Mouse (Mus musculus) frontal cortex, adult 2 months (tissue): ENCODE measurements at regions not wholly inside any gene's neighbourhood (a gene's known extent, or its start where the extent isn't known, plus 50 kb on each side); places are given as distances from the start of the nearest gene placed in this dataset.
A peak's percentile ranks its signal among the peaks of the same experiment; 100 is the strongest.

Experiments used
- DNase-seq, 2 experiments: peaks; one replicate each; pipeline ENCODE4 v3.0.0; 2022; ENCODE audit warnings: low spot score in 1 of 2; ENCODE audit errors: extremely low spot score in 1 of 2

DNA sequence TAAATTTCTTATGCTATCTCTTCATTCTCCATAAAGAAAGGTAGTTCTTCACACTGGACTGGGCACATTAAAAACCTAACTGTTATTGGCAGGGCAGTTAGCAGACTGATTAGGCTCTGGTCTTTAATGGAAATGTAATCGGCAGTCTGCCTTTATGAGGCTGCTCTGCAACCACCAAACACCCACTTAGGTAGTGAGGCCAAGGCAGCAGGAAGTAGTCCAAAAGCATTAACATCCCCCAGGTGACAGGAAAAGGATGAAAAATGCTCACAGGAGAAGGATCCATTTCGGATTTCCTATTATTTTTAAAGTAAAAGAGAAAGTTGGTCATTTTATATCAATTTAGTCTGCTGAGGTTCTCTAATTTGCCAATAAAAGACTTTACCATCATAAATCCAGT is 528.9 kb upstream of the Dppa4 start:
- no peak for DNase-seq

DNA sequence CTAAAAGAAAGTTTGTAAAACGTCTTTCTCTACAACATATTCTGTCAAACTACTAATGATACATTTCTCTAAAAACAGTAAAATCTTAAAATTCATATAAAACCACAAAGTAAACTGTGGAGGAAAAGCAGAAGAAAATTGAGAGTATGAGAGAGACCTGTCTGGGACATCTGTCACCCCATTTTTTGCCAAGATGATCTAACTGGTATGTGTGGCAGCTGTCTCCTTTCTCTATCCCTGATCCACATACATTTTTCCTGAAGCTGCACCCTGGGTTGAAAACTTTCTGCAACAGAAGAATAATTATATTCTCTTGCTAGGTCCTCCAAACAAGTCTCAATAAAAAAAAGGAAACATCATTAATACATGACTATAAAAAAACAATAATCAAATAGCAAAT is 525.2 kb upstream of the Dppa4 start:
- DNase-seq = no peak

DNA sequence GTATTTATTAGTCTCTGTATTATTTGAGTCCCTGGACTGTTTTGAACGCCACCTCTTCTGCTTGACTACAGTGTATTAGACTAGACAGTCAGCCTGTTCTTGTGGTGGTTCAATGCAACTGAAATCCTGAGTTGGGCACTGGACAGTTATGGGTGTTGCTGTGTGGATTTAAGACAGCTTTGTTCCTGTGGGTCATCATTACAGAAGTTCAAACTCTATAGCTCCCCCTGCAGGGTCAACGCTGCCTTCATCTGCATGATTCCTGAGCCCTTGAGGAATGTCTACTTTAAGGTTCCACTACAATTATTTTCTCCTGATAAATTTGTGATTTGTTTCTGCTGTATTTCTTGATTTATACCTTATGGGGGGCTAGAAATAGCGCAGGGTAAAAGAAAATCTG is 517.8 kb upstream of the Dppa4 start:
- peak in 1 of 2 experiments; percentile 59 for DNase-seq

DNA sequence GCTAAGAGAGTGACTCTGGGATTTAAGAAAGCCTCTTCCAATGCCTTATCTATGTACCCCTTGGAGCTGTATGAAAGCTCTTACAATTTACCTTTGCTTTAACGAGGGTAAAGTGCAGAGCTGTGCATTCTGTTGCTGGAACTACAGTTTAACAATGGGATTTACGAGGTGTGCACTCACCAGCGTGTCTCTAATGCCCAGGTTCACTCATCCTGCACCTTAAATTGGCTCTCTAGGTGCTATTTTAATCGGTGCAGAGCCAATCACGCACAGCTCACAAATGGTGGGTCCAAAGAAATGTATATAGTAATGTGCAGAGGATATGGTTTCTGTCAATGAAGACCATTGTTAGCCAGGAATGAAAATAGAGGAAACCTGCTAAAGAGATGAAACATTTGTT is 495.0 kb upstream of the Dppa4 start:
- no peak for DNase-seq

DNA sequence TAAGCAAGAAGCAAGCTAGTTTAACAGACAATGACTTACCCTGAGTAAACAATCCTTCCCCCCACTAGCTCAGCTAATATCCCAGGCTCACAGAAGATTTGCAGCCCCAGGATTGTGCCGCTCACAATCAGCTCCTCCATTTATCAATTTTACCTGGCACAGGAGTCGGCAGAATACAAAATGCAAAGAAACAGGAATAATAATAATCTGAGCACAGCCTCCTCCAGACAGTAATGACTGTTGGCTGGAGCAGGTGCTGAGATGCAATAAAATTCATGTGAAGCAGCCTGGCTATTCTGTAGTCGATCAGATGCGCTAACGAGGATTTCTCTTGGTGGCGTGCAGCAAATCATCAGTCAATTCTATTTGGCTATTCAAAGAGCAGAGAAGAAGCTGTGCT is 492.9 kb upstream of the Dppa4 start:
- no peak for DNase-seq

- DNase-seq = peak; percentile 21 to 28
Observed at GRCm38 (mm10) chr16:47791456-47791855, 492.1 kb upstream of the Dppa4 start.

DNA sequence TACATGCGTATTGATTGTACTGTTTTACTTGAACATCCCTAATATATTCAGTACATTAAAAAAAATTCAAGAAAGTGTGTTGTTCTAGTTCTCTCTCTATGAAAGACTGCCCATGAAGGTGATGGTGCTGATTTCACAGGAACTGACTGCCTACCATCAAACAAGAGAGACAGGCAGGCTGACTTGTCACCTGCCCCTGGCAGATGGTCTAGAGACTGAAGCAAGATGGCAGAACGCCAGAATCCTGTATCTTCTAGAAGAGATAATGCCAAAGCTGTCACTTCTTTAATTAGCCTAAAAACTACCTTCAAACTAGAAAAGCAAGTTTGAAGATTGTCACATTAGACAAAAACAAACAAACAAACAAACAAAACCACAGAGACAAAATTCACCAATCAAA is 484.7 kb upstream of the Dppa4 start:
- no peak for DNase-seq

- no peak for DNase-seq
Observed at GRCm38 (mm10) chr16:47843169-47843568, 440.4 kb upstream of the Dppa4 start.

- no peak for DNase-seq
Observed at GRCm38 (mm10) chr16:47851631-47852030, 431.9 kb upstream of the Dppa4 start.

DNA sequence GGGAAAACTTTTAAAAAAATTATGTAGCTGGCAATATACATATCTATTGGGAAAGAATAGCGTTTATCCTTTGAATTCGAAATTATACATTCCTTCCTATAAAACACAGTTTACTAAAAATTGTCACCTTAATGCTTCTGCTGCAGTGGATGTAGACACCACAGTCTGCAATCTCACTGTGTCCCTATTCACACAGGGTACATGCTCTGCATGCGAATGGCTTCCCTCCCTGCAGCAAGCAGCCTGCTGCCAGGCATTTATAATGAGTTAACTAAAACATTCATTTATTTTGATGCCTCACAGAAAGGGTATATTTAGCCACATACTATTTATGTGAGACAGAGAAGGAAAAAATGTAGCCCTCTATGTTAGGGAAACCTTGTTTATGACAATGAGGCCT is 423.7 kb upstream of the Dppa4 start:
- no peak for DNase-seq

GRCm38 (mm10) chr16:47875258-47875657 is 408.3 kb upstream of the Dppa4 start:
- DNase-seq = peak in 1 of 2 experiments; percentile 16

GRCm38 (mm10) chr16:47883476-47883875 is 400.1 kb upstream of the Dppa4 start:
- peak in 1 of 2 experiments; percentile 48 for DNase-seq

DNA sequence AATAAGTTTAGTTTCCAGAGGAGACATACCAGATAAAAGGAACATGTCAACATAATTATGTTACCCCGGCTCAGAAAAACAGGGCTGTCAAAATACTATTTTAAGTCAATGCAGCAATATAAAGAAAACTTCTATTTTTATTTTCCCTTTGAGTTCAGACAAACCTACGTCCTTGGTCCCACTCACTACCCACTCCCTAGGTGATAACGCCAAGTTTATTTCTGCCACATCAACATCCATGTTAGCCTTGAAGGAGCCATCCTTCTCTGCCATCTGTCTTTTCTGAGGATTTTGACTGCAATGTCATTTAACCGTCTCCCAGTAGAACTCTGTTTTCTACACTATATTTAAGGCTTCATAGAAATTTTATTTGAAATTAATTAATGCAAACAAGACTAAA is 396.5 kb upstream of the Dppa4 start:
- DNase-seq = peak in 1 of 2 experiments; percentile 33

DNA sequence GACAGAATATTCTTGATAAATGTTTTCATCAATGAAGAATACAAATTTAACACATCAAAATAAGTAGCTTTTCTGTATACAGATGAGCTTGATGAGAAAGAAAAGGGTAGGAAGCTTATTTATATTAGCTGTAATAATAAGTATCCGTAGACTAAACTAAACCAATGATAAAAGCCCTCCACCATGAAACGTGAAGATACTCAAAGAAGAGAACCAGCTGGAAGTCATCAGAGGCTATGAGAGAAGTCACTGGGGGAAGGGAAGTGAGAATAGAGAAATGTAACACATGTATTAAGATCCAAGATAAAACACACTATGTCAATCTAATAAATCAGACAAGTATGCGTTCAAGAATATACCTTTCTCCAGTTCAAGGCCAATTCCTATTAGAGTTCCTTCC is 382.7 kb upstream of the Dppa4 start:
- DNase-seq = no peak

DNA sequence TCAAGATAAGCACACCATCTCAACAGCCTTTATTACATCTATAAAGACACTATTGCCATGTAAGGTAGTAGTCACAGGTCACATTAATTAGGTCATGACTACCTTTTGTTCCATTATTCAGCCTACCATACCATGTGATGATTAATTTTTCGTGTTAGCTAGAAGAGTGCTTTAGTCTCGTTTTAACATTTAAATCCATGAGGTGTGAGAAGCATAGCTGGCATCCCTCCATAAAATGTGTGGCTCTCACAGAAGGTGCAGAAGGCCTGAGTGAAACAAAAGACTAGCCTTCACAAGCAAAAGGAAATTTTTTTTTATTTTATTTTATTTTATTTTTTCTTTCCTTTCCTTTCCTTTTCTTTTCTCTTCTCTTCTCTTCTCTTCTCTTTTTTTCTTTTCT is 345.5 kb upstream of the Dppa4 start:
- peak in 1 of 2 experiments; percentile 2 for DNase-seq
